Mouse (Mus musculus) C2C12 (cell line): ENCODE results near the gene Rrbp1. TPM values are rescaled to one million over a fixed set of nuclear protein-coding genes. Genes with fewer than 3 reads are reported as not detected.

Experiments
- H3K27me3 ChIP-seq: one replicate; pipeline ENCODE4 v1.6.1; 2011; ENCODE audit not compliant: control insufficient read depth, insufficient read depth, insufficient read length
- H3K36me3 ChIP-seq: one replicate; pipeline ENCODE4 v1.6.1; 2011; ENCODE audit not compliant: control insufficient read depth, insufficient read depth
- H3K4me3 ChIP-seq: one replicate; pipeline ENCODE4 v1.5.1; 2011; ENCODE audit warnings: mild to moderate bottlenecking, control low read depth; ENCODE audit not compliant: poor library complexity, insufficient read depth, severe bottlenecking
- H3K79me2 ChIP-seq: one replicate; pipeline ENCODE4 v1.6.1; 2011; ENCODE audit not compliant: control insufficient read depth, insufficient read depth
- H3K79me3 ChIP-seq: one replicate; pipeline ENCODE4 v1.6.1; 2011; ENCODE audit warnings: low read depth, control low read depth
- H3ac ChIP-seq: one replicate; pipeline ENCODE3; 2011; ENCODE audit warnings: low read depth; ENCODE audit not compliant: control insufficient read depth, insufficient read length
- CEBPB ChIP-seq: IDR thresholded peaks from one replicate; pipeline ENCODE4 v1.6.1; 2011; ENCODE audit warnings: low read depth, mild to moderate bottlenecking, control low read depth, moderate library complexity
- CTCF ChIP-seq: IDR thresholded peaks from one replicate; pipeline ENCODE4 v1.5.1; 2011; ENCODE audit not compliant: control insufficient read depth, insufficient read depth, insufficient read length
- FOSL1 ChIP-seq: IDR thresholded peaks from one replicate; pipeline ENCODE4 v1.8.0; 2011; ENCODE audit warnings: mild to moderate bottlenecking, low read length; ENCODE audit not compliant: poor library complexity, insufficient read depth, severe bottlenecking
- MAX ChIP-seq: IDR thresholded peaks from one replicate; pipeline ENCODE4 v1.6.1; 2011; ENCODE audit warnings: mild to moderate bottlenecking, control low read depth
- MYOD1 ChIP-seq: IDR thresholded peaks from one replicate; pipeline ENCODE4 v1.6.1; 2011; ENCODE audit warnings: low read depth; ENCODE audit not compliant: control insufficient read depth, insufficient read length
- MYOG ChIP-seq: IDR thresholded peaks from one replicate; pipeline ENCODE4 v1.6.1; 2011; ENCODE audit not compliant: control insufficient read depth, insufficient read length; ENCODE audit errors: extremely low read depth
- USF1 ChIP-seq: IDR thresholded peaks from one replicate; pipeline ENCODE4 v1.6.1; 2011; ENCODE audit warnings: low read depth, mild to moderate bottlenecking, control low read depth, moderate library complexity
- polyA plus RNA-seq: library from polyadenylated mRNA; unstranded; fragments of >200 nt; fragmentation: generic; extraction: Trizol; gene quantifications from one replicate; pipeline ENCODE4 v1.2.1, GENCODE M21; 2012; ENCODE audit warnings: missing spikeins

Gene Rrbp1
- polyA plus RNA-seq, 1 experiment: 121 TPM

GRCm38 (mm10) chr2:143955746-143956145 is 55.3 kb downstream of the Rrbp1 start:
- TF ChIP-seq MAX: no peak
- no peak for TF ChIP-seq MYOD1
- TF ChIP-seq FOSL1: no peak
- TF ChIP-seq CTCF: no peak
- no peak for TF ChIP-seq MYOG
- no peak for TF ChIP-seq CEBPB
- TF ChIP-seq USF1: no peak
- no peaks in the 10 kb centered on the region for H3K79me2 ChIP-seq
- no peaks in the 10 kb centered on the region for H3K27me3 ChIP-seq
- H3K79me3 ChIP-seq: no peaks in the 10 kb centered on the region
- no peak overlapping the region for H3ac ChIP-seq
- H3K36me3 ChIP-seq: peaks cover 95% of the 10 kb centered on the region
- no peak overlapping the region for H3K4me3 ChIP-seq

GRCm38 (mm10) chr2:143955004-143955403 is 56.1 kb downstream of the Rrbp1 start:
- Histone ChIP-seq H3K27me3 (no peaks in the 10 kb centered on the region), H3ac (no peak overlapping the region), H3K79me3 (no peaks in the 10 kb centered on the region), H3K79me2 (no peaks in the 10 kb centered on the region), H3K36me3 (peaks cover 95% of the 10 kb centered on the region), H3K4me3 (no peak overlapping the region)
- no peak for TF ChIP-seq MAX
- no peak for TF ChIP-seq USF1
- TF ChIP-seq CTCF: no peak
- TF ChIP-seq CEBPB: no peak
- TF ChIP-seq MYOD1: no peak
- no peak for TF ChIP-seq MYOG
- no peak for TF ChIP-seq FOSL1

- peaks cover 98% of the 10 kb centered on the region for H3K36me3 ChIP-seq
- TF ChIP-seq CEBPB (no peak), MAX (no peak), MYOD1 (no peak), MYOG (no peak)
- no peak overlapping the region for H3ac ChIP-seq
- H3K79me3 ChIP-seq: no peaks in the 10 kb centered on the region
- H3K4me3 ChIP-seq: no peak overlapping the region
- no peaks in the 10 kb centered on the region for H3K79me2 ChIP-seq
- H3K27me3 ChIP-seq: no peaks in the 10 kb centered on the region
Measured at GRCm38 (mm10) chr2:143953944-143954343, 57.1 kb downstream of the Rrbp1 start.

- Histone ChIP-seq H3K27me3 (no peaks in the 10 kb centered on the region), H3K79me3 (no peaks in the 10 kb centered on the region), H3ac (no peak overlapping the region), H3K79me2 (no peaks in the 10 kb centered on the region), H3K36me3 (peaks cover 99% of the 10 kb centered on the region), H3K4me3 (no peak overlapping the region)
- no peak for TF ChIP-seq MYOG
- TF ChIP-seq MAX: no peak
- no peak for TF ChIP-seq FOSL1
- no peak for TF ChIP-seq CTCF
- no peak for TF ChIP-seq CEBPB
- TF ChIP-seq MYOD1: no peak
- no peak for TF ChIP-seq USF1
Measured at GRCm38 (mm10) chr2:143951546-143952315, 59.3 kb downstream of the Rrbp1 start.

- H3K79me3 ChIP-seq: no peaks in the 10 kb centered on the region
- H3K27me3 ChIP-seq: no peaks in the 10 kb centered on the region
- H3ac ChIP-seq: no peak overlapping the region
- peaks cover 99% of the 10 kb centered on the region for H3K36me3 ChIP-seq
- no peaks in the 10 kb centered on the region for H3K79me2 ChIP-seq
- H3K4me3 ChIP-seq: no peak overlapping the region
- TF ChIP-seq CEBPB: no peak
Measured at GRCm38 (mm10) chr2:143951028-143951420, 60.0 kb downstream of the Rrbp1 start.

- TF ChIP-seq CTCF: no peak
- TF ChIP-seq MYOD1: no peak
- no peak for TF ChIP-seq MYOG
- TF ChIP-seq CEBPB: no peak
- TF ChIP-seq USF1: no peak
- TF ChIP-seq MAX: no peak
- no peak for TF ChIP-seq FOSL1
- Histone ChIP-seq H3K4me3 (no peak overlapping the region), H3K36me3 (peaks cover 99% of the 10 kb centered on the region), H3K27me3 (no peaks in the 10 kb centered on the region), H3K79me2 (no peaks in the 10 kb centered on the region), H3K79me3 (no peaks in the 10 kb centered on the region), H3ac (no peak overlapping the region)
Measured at GRCm38 (mm10) chr2:143950290-143951027, 60.6 kb downstream of the Rrbp1 start.
